Mouse (Mus musculus) limb, embryonic 14.5 days (tissue): ENCODE measurements at regions not wholly inside any gene's neighbourhood (a gene's known extent, or its start where the extent isn't known, plus 50 kb on each side); places are given as distances from the start of the nearest gene placed in this dataset.

Experiments used
- ATAC-seq: fragments of 200-750 bp; cut with Nextera tagmentation; 2 replicates; pipeline ENCODE4 v1.8.0; 2017; ENCODE audit warnings: low read depth, moderate number of reproducible peaks, moderate TSS enrichment; ENCODE audit not compliant: low FRiP score
- DNase-seq: peaks from one replicate; pipeline ENCODE4 v3.0.0-alpha.2; 2015; ENCODE audit warnings: low spot score
- H3K27ac ChIP-seq: fragments of 300-500 bp; sonication (generic); replicated peaks from 2 replicates; pipeline ENCODE4 v1.5.1; 2014; ENCODE audit warnings: low read depth, mild to moderate bottlenecking, low read length, moderate library complexity, mixed read lengths
- H3K27me3 ChIP-seq: fragments of 300-500 bp; sonication (generic); 2 replicates; pipeline ENCODE4 v1.6.1; 2014; ENCODE audit warnings: low read length, mixed read lengths; ENCODE audit not compliant: control insufficient read depth, insufficient read depth
- H3K36me3 ChIP-seq: fragments of 300-500 bp; sonication (generic); 2 replicates; pipeline ENCODE4 v1.6.1; 2014; ENCODE audit warnings: mild to moderate bottlenecking, low read length, moderate library complexity, mixed read lengths; ENCODE audit not compliant: control insufficient read depth, insufficient read depth
- H3K4me1 ChIP-seq: fragments of 300-500 bp; sonication (generic); 2 replicates; pipeline ENCODE4 v1.6.1; 2014; ENCODE audit warnings: antibody characterized with exemption, low read length, mixed read lengths; ENCODE audit not compliant: control insufficient read depth, insufficient read depth
- H3K4me2 ChIP-seq: fragments of 300-500 bp; sonication (generic); replicated peaks from 2 replicates; pipeline ENCODE4 v1.6.1; 2014; ENCODE audit warnings: low read depth, mild to moderate bottlenecking, low read length, moderate library complexity; ENCODE audit not compliant: severe bottlenecking
- H3K4me3 ChIP-seq: fragments of 300-500 bp; sonication (generic); replicated peaks from 2 replicates; pipeline ENCODE4 v1.5.1; 2014; ENCODE audit warnings: low read length
- H3K9ac ChIP-seq: fragments of 300-500 bp; sonication (generic); 2 replicates; pipeline ENCODE4 v1.6.1; 2014; ENCODE audit warnings: mild to moderate bottlenecking, low read depth, low read length, moderate library complexity; ENCODE audit not compliant: severe bottlenecking
- H3K9me3 ChIP-seq: fragments of 300-500 bp; sonication (generic); 2 replicates; pipeline ENCODE4 v1.6.1; 2016; ENCODE audit warnings: low read length; ENCODE audit not compliant: control insufficient read depth
- POLR2A ChIP-seq: fragments of 200-500 bp; IDR thresholded peaks from 2 replicates; pipeline ENCODE4 v1.8.0; 2012; ENCODE audit warnings: inconsistent platforms, mild to moderate bottlenecking, moderate library complexity, borderline replicate concordance; ENCODE audit not compliant: insufficient read depth, insufficient read length; ENCODE audit errors: extremely low read depth
- WGBS: fragments of 180-500 bp; shearing (Covaris S2); extraction: QIAGEN DNeasy Blood & Tissue Kit; methylation state at CpG from one replicate; pipeline ENCODE4 v1.1.7; 2014; 5-methylcytosine and 5-hydroxymethylcytosine counted together

DNA sequence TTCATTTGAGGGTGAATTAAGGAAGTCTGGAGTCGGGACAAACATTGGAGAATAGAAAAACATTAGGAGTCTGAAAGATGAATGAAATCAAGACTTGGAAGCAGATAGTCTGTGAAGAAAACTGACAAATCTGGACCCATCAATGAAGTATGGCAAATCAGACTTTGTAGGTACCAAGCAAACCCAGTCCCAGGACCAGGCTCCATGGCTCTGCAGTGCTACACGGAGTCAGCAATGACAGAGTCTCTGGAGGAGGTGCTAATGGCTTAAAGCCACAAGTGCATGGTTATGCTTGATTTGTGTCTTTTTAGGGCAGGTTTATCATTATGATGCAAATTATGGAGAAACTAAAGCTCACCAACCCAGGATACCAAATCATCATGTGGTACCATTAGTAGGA is 286.1 kb upstream of the Rsrc1 start:
- H3K27me3 ChIP-seq: no peaks in the 10 kb centered on the region
- no peak for ATAC-seq
- 83% methylated on average over 2 of the region's 2 CpGs for WGBS

DNA sequence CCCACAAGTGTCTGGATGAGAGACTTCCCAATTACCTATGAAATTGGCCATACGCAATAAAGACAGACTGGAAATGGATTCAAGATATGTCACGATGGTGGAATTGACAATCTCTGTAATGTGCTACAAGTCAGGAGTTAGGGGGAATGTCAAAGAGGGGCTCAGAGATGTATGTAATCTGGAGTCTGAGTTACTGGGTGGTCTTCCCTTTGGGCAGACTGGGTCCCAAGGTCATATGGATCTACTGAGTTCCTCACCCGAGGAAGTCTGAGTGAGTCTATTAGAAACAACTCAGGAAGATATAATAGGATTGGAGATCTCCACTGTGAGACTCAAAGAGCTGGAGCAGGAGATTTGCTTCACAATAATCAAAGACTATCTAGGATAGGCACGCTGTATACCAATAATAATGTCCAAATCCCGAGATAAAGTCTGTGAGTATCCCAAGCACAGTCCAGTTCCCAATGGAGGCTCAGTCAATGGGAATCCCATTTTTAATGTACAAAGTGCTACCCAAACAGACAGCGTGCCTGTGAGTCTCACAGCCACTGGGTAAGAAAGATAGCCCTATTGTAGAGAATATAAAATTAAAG is 285.4 kb upstream of the Rsrc1 start:
- Histone ChIP-seq H3K27ac (no peak overlapping the region), H3K9me3 (no peaks in the 10 kb centered on the region), H3K9ac (no peak overlapping the region), H3K4me3 (no peak overlapping the region), H3K4me1 (no peaks in the 10 kb centered on the region), H3K27me3 (no peaks in the 10 kb centered on the region), H3K4me2 (no peak overlapping the region), H3K36me3 (no peaks in the 10 kb centered on the region)
- no peak for TF ChIP-seq POLR2A
- WGBS: 89% methylated on average over 6 of the region's 6 CpGs
- DNase-seq: no peak
- ATAC-seq: no peak

More for the DNA sequence above, 286.1 kb upstream of the Rsrc1 start:
- no peaks in the 10 kb centered on the region for H3K4me1 ChIP-seq
- no peaks in the 10 kb centered on the region for H3K9me3 ChIP-seq
- H3K4me2 ChIP-seq: no peak overlapping the region
- no peak overlapping the region for H3K9ac ChIP-seq
- no peaks in the 10 kb centered on the region for H3K36me3 ChIP-seq
- no peak for TF ChIP-seq POLR2A
- no peak overlapping the region for H3K27ac ChIP-seq
- H3K4me3 ChIP-seq: no peak overlapping the region
- DNase-seq: no peak

DNA sequence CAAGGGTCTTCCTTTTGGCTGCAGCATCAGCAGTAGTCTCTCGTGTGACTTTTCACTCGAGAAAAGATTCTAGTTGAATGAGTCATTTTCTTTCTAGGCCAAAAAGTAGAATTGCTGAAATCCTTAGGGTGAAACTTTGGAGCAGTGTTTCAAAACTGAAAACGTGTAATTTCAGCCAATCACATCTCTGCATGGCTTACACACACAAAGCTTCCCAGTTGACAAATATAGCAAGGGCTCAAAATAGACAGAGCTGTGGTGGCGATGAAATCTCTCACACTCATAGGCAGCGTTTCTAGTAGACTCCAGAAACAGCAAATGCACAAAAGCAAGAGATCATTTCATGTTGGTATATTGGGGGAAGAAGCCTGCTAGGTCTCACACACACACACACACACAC is 283.1 kb upstream of the Rsrc1 start:
- no peak for TF ChIP-seq POLR2A
- no peaks in the 10 kb centered on the region for H3K4me1 ChIP-seq

DNA sequence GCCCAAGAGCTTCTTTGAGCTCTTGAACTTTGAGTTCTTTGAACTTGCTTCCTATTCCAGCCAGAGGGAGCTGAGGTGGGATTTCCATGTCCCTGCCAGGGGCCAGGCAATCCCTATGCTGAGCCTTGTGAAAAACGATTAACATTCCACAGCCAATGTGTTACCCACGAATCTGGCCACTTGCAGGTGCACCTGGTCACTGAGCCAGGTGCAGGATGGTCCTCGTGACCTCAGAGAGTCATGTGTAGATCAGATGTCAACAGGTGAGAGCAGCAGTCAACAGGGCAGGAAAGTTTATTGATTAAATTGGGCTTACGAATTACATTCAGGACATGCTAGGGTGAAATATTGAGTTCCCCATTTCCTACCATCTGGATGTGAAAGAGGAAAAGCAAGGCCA is 275.4 kb upstream of the Rsrc1 start:
- no peak for DNase-seq
- Histone ChIP-seq H3K9me3 (no peaks in the 10 kb centered on the region), H3K36me3 (no peaks in the 10 kb centered on the region), H3K9ac (no peak overlapping the region), H3K27ac (no peak overlapping the region), H3K4me3 (no peak overlapping the region), H3K27me3 (no peaks in the 10 kb centered on the region), H3K4me2 (no peak overlapping the region), H3K4me1 (no peaks in the 10 kb centered on the region)
- no peak for ATAC-seq
- TF ChIP-seq POLR2A: no peak
- 59% methylated on average over 4 of the region's 4 CpGs for WGBS

More for the DNA sequence above, 283.1 kb upstream of the Rsrc1 start:
- H3K4me3 ChIP-seq: no peak overlapping the region
- no peak overlapping the region for H3K4me2 ChIP-seq
- H3K9ac ChIP-seq: no peak overlapping the region
- H3K27ac ChIP-seq: no peak overlapping the region
- 78% methylated on average over 5 of the region's 5 CpGs for WGBS
- no peaks in the 10 kb centered on the region for H3K27me3 ChIP-seq
- no peaks in the 10 kb centered on the region for H3K36me3 ChIP-seq
- no peak for ATAC-seq
- no peak for DNase-seq
- no peaks in the 10 kb centered on the region for H3K9me3 ChIP-seq

DNA sequence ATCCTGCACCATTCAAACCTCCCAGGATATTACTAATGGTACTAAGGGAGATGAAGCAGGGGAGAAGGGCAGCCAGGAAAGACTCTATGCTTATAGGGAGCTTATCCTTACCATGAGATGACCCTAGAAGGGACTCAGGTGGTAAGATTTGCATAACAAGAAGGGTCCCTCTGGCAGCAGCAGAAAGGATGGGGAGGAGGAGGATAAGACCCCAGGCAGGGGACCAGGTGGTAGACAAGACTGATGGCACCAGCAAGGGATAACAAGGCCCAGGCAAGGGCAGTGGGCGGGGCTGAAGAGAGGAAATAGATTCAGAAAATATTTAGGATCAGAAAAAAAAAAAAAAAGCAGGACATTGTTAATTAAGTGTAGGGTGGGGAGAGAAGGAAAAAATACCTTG is 245.7 kb upstream of the Rsrc1 start:
- no peak overlapping the region for H3K27ac ChIP-seq
- no peaks in the 10 kb centered on the region for H3K9me3 ChIP-seq
- no peak for TF ChIP-seq POLR2A
- H3K4me3 ChIP-seq: no peak overlapping the region
- H3K9ac ChIP-seq: no peak overlapping the region
- DNase-seq (no peak), ATAC-seq (no peak)
- H3K4me1 ChIP-seq: peaks cover 15% of the 10 kb centered on the region
- 77% methylated on average over 1 of the region's 1 CpGs for WGBS
- no peak overlapping the region for H3K4me2 ChIP-seq
- peaks cover 12% of the 10 kb centered on the region; the same call in 1 of the 2 replicates for H3K27me3 ChIP-seq
- H3K36me3 ChIP-seq: no peaks in the 10 kb centered on the region
